34 mouse cellular contexts compared by ENCODE assay signal in genomic region chr4:98282275-98282674, GRCm38 (mm10).
DNase-seq lines count a peak whose midpoint lies in the region; ATAC-seq and TF ChIP-seq lines count a peak whose summit lies in the region.
"Had no signal": no experiment of that assay in that cellular context is flagged by ENCODE, and none has a peak within 500 bp of the region (broad histone marks: within the 10 kb centered on the region; RNA-seq: fewer than 3 reads in every experiment).

No protein-coding gene starts in this region.

- H3K27me3 ChIP-seq in liver, embryonic 11.5 days (replicated peaks; ENCODE audit: control insufficient read depth, insufficient read depth, low read length): no peaks in the 10 kb centered on the region
- no peaks in the 10 kb centered on the region for H3K27me3 ChIP-seq in forebrain, postnatal 0 days (ENCODE audit: insufficient read depth, low read length)
- H3K27me3 ChIP-seq: embryonic facial prominence, embryonic 15.5 days; forebrain, embryonic 12.5 days; heart, embryonic 13.5 days; hindbrain, embryonic 12.5 days; kidney, embryonic 15.5 days; neural tube, embryonic 15.5 days; Patski; stomach, embryonic 15.5 days had no signal

- H3K4me3 ChIP-seq in liver, embryonic 11.5 days (ENCODE audit: low read depth, low read length): no peak overlapping the region
- H3K4me3 ChIP-seq in forebrain, postnatal 0 days (ENCODE audit: low read depth, low read length): no peak overlapping the region
- H3K4me3 ChIP-seq: embryonic facial prominence, embryonic 10.5 days; embryonic facial prominence, embryonic 15.5 days; forebrain, embryonic 12.5 days; heart, adult 2 months; heart, embryonic 13.5 days; hindbrain, embryonic 12.5 days; kidney, embryonic 15.5 days; neural tube, embryonic 15.5 days; stomach, embryonic 15.5 days had no signal

- H3K4me2 ChIP-seq in liver, embryonic 11.5 days: no peak overlapping the region
- no peak overlapping the region for H3K4me2 ChIP-seq in forebrain, postnatal 0 days (ENCODE audit: low read depth)
- H3K4me2 ChIP-seq: embryonic facial prominence, embryonic 15.5 days; forebrain, embryonic 12.5 days; heart, embryonic 13.5 days; hindbrain, embryonic 12.5 days; kidney, embryonic 15.5 days; midbrain, embryonic 11.5 days; neural tube, embryonic 15.5 days; stomach, embryonic 15.5 days had no signal

- 49% methylated on average over 2 of the region's 2 CpGs for WGBS in liver, embryonic 11.5 days
- WGBS in forebrain, postnatal 0 days: 36% methylated on average over 2 of the region's 2 CpGs

- no peaks in the 10 kb centered on the region for H3K36me3 ChIP-seq in liver, embryonic 11.5 days (ENCODE audit: control insufficient read depth, insufficient read depth, low read length)
- no peaks in the 10 kb centered on the region for H3K36me3 ChIP-seq in forebrain, postnatal 0 days (ENCODE audit: insufficient read depth)
- H3K36me3 ChIP-seq: embryonic facial prominence, embryonic 10.5 days; embryonic facial prominence, embryonic 15.5 days; forebrain, embryonic 12.5 days; G1E; heart, embryonic 13.5 days; hindbrain, embryonic 12.5 days; kidney, embryonic 15.5 days; neural tube, embryonic 15.5 days; stomach, embryonic 15.5 days had no signal

- DNase-seq in CD4-positive helper T cell, adult 2 months (ENCODE audit: low read depth, low spot score): peak; percentile 71
- peak; percentile 13 for DNase-seq in T-cell, adult 2 months (ENCODE audit: low spot score)
- peak; percentile 67 for DNase-seq in induced T-regulatory cell, adult 2 months (ENCODE audit: low read depth)
- DNase-seq in naive thymus-derived CD4-positive, alpha-beta T cell, adult 2 months (ENCODE audit: low read depth): peak; percentile 33
- DNase-seq in liver, embryonic 11.5 days (ENCODE audit: low spot score): no peak
- DNase-seq in forebrain, postnatal 0 days: no peak
- no peak for DNase-seq in lung, postnatal 14 days
- DNase-seq: adrenal gland, adult 2 months; adrenal gland, postnatal 36 days; cerebellum, adult 18-20 months; cerebellum, postnatal 10 days; gastrocnemius, postnatal 25 days; heart, adult 2 months; heart, postnatal 10 days; kidney, adult 18-20 months; kidney, postnatal 4 days; left cerebral cortex, postnatal 4 days; lung, adult 2 months; lung, postnatal 10 days; retina, postnatal 1 day; right cerebral cortex, postnatal 14 days had no signal

- H3K9ac ChIP-seq in liver, embryonic 11.5 days (ENCODE audit: low read depth, low read length): no peak overlapping the region
- H3K9ac ChIP-seq in forebrain, postnatal 0 days: no peak overlapping the region
- H3K9ac ChIP-seq: embryonic facial prominence, embryonic 15.5 days; forebrain, embryonic 12.5 days; heart, embryonic 13.5 days; hindbrain, embryonic 12.5 days; kidney, embryonic 15.5 days; liver, embryonic 14.5 days; neural tube, embryonic 15.5 days; stomach, embryonic 15.5 days had no signal

- no peak for ATAC-seq in liver, embryonic 11.5 days (replicated peaks; ENCODE audit: low FRiP score)
- no peak for ATAC-seq in forebrain, postnatal 0 days
- ATAC-seq: midbrain, embryonic 16.5 days; Patski had no signal

- H3K9me3 ChIP-seq in liver, embryonic 11.5 days (ENCODE audit: control insufficient read depth, low read length): no peaks in the 10 kb centered on the region
- no peaks in the 10 kb centered on the region for H3K9me3 ChIP-seq in forebrain, postnatal 0 days (ENCODE audit: low read length)
- H3K9me3 ChIP-seq: embryonic facial prominence, embryonic 10.5 days; embryonic facial prominence, embryonic 15.5 days; forebrain, embryonic 12.5 days; heart, embryonic 13.5 days; hindbrain, embryonic 12.5 days; kidney, embryonic 15.5 days; neural tube, embryonic 15.5 days; stomach, embryonic 15.5 days had no signal

- no peak overlapping the region for H3K27ac ChIP-seq in liver, embryonic 11.5 days (ENCODE audit: low read depth, low read length)
- H3K27ac ChIP-seq in forebrain, postnatal 0 days (ENCODE audit: low read depth, low read length): no peak overlapping the region
- H3K27ac ChIP-seq: embryonic facial prominence, embryonic 10.5 days; embryonic facial prominence, embryonic 15.5 days; forebrain, embryonic 12.5 days; heart, adult 2 months; heart, embryonic 13.5 days; hindbrain, embryonic 12.5 days; kidney, embryonic 15.5 days; liver, embryonic 14.5 days; neural tube, embryonic 15.5 days; stomach, embryonic 15.5 days had no signal

- TF ChIP-seq CTCF in forebrain, postnatal 0 days (IDR thresholded peaks at IDR 0.05; ENCODE audit: low read depth): no peak

- no peaks in the 10 kb centered on the region for H3K4me1 ChIP-seq in liver, embryonic 11.5 days (replicated peaks; ENCODE audit: control insufficient read depth, insufficient read depth, low read length)
- H3K4me1 ChIP-seq in forebrain, postnatal 0 days (ENCODE audit: insufficient read depth): no peaks in the 10 kb centered on the region
- H3K4me1 ChIP-seq: embryonic facial prominence, embryonic 15.5 days; forebrain, embryonic 12.5 days; heart, embryonic 13.5 days; hindbrain, embryonic 12.5 days; kidney, embryonic 15.5 days; neural tube, embryonic 15.5 days; stomach, embryonic 15.5 days had no signal

Comparison
In these comparisons a context has a peak if more than half of its experiments do, and no peak if none do; other contexts are left out.
1. DNase-seq: peak in CD4-positive helper T cell, adult 2 months (single experiment), T-cell, adult 2 months (single experiment), induced T-regulatory cell, adult 2 months (single experiment) and naive thymus-derived CD4-positive, alpha-beta T cell, adult 2 months (single experiment); none in liver, embryonic 11.5 days (single experiment), forebrain, postnatal 0 days (single experiment) and lung, postnatal 14 days (single experiment).